Mouse (Mus musculus) G1E-ER4 (cell line): Measurements from ENCODE around the gene Mrpl23. TPM values are rescaled to one million over a fixed set of nuclear protein-coding genes. Genes with fewer than 3 reads are reported as not detected.

Experiments used
- GATA1 ChIP-seq: IDR thresholded peaks from one replicate; pipeline ENCODE4 v1.8.0; 2012; ENCODE audit warnings: low read length, inconsistent platforms
- polyA plus RNA-seq: library from polyadenylated mRNA; stranded (reverse); fragments of >175 nt; gene quantifications from 2 replicates; pipeline ENCODE4 v1.2.3, GENCODE M21; 2012

Mrpl23 gene
- polyA plus RNA-seq, 1 experiment, result 11.7 TPM

- TF ChIP-seq GATA1, result no peak
Measured at GRCm38 (mm10) chr7:142537181-142537580, 4.7 kb downstream of the Mrpl23 start.

- TF ChIP-seq GATA1, result no peak
Measured at GRCm38 (mm10) chr7:142537879-142538278, 5.4 kb downstream of the Mrpl23 start.

- TF ChIP-seq GATA1, result no peak
Measured at GRCm38 (mm10) chr7:142538291-142538690, 5.8 kb downstream of the Mrpl23 start.

GRCm38 (mm10) chr7:142538766-142539165 lies 6.3 kb downstream of the Mrpl23 start:
- no peak for TF ChIP-seq GATA1

GRCm38 (mm10) chr7:142539828-142540227 lies 7.3 kb downstream of the Mrpl23 start:
- no peak for TF ChIP-seq GATA1

GRCm38 (mm10) chr7:142542771-142543303 lies 10.4 kb downstream of the Mrpl23 start:
- no peak for TF ChIP-seq GATA1

GRCm38 (mm10) chr7:142545967-142546366 lies 13.5 kb downstream of the Mrpl23 start:
- TF ChIP-seq GATA1, result no peak

GRCm38 (mm10) chr7:142547874-142548273 lies 15.4 kb downstream of the Mrpl23 start:
- TF ChIP-seq GATA1, result no peak

- TF ChIP-seq GATA1, result no peak
Measured at GRCm38 (mm10) chr7:142548706-142549105, 16.2 kb downstream of the Mrpl23 start.

GRCm38 (mm10) chr7:142549941-142550763 lies 17.7 kb downstream of the Mrpl23 start:
- TF ChIP-seq GATA1, result no peak

- TF ChIP-seq GATA1, result no peak
Measured at GRCm38 (mm10) chr7:142550935-142551373, 18.5 kb downstream of the Mrpl23 start.

- TF ChIP-seq GATA1, result no peak
Measured at GRCm38 (mm10) chr7:142551691-142552090, 19.2 kb downstream of the Mrpl23 start.

- no peak for TF ChIP-seq GATA1
Measured at GRCm38 (mm10) chr7:142552591-142553416, 20.3 kb downstream of the Mrpl23 start.

- no peak for TF ChIP-seq GATA1
Measured at GRCm38 (mm10) chr7:142553417-142554335, 21.2 kb downstream of the Mrpl23 start.

GRCm38 (mm10) chr7:142554625-142555024 lies 22.1 kb downstream of the Mrpl23 start:
- no peak for TF ChIP-seq GATA1
